Mouse (Mus musculus): ENCODE data around the gene Crebrf. TPM values are rescaled to one million over a fixed set of nuclear protein-coding genes. Genes with fewer than 3 reads are reported as not detected.

Crebrf gene
- total and polyA plus RNA-seq, 2 experiments from 2014 or later: 11.8 to 23.8 TPM

DNA sequence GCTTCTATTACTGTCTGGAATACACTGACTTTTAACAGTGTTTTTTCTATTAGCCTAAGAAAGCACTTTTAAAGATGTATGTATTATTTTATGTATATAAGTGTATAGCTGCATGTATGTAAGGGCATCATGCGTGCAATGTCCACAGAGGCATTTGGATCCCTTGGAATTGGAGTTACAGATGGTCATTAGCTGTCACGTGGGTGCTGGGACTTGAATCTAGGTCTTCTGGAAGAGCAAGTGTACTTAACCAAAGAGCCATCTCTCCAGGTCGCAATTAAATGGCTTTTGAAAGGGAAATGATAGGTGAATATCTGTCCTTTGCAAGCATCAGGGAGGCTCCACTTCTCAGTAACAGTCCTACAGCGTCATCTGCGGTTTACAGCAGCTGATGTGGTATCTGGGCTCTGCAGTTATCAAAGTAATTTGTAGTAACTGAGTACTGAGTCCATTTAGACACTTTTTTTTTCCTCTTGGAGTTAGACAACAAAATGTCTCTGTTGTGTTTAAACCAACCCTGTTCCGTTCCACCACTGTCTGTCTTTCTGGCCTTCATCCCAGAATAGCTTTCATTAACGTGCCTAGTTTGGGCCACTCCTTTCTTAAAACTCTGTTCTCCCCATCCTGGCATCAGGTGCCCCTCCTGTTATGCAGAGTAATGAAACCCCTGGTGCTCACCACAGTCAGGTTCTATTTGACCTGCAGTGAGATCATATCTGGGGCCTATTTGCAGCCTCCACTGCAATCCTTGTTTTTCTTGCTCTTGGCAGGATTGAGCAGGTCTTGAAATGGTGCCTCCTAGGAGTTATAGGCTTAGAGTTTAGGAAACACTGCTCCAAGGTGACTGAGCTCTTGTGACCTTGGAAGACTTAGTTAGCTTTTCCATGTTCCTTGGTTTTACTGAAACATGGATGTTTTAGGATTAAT is 37.5 kb upstream of the Crebrf start:
- peak overlapping the region; percentile 82; the same call in 1 of the 2 replicates for H3K4me3 ChIP-seq (ENCODE audit: low read depth, low read length)
- no peak for DNase-seq (ENCODE audit: low spot score)
- no peaks in the 10 kb centered on the region for H3K9me3 ChIP-seq (replicated peaks; ENCODE audit: control insufficient read depth, low read length)
- peaks cover 19% of the 10 kb centered on the region for H3K4me1 ChIP-seq (ENCODE audit: control insufficient read depth, insufficient read depth)
- no peaks in the 10 kb centered on the region for H3K27me3 ChIP-seq (ENCODE audit: control insufficient read depth, insufficient read depth, low read length)
- no peak for TF ChIP-seq EP300 (IDR thresholded peaks at IDR 0.05; ENCODE audit: low read depth)
- TF ChIP-seq CTCF (IDR thresholded peaks at IDR 0.05; ENCODE audit: low read depth): no peak
- WGBS: 57% methylated on average over 7 of the region's 7 CpGs
- H3K27ac ChIP-seq (ENCODE audit: low read depth): peak overlapping the region; percentile 96
- H3K36me3 ChIP-seq (replicated peaks; ENCODE audit: control insufficient read depth, insufficient read depth, low read length): peaks cover 9% of the 10 kb centered on the region
- peak overlapping the region; percentile 73; the same call in 1 of the 2 replicates for H3K9ac ChIP-seq (replicated peaks; ENCODE audit: low read depth, low read length)
- no peak for ATAC-seq (ENCODE audit: insufficient read depth, low read depth)
- H3K4me2 ChIP-seq (ENCODE audit: low read depth, low read length): peak overlapping the region; percentile 65

DNA sequence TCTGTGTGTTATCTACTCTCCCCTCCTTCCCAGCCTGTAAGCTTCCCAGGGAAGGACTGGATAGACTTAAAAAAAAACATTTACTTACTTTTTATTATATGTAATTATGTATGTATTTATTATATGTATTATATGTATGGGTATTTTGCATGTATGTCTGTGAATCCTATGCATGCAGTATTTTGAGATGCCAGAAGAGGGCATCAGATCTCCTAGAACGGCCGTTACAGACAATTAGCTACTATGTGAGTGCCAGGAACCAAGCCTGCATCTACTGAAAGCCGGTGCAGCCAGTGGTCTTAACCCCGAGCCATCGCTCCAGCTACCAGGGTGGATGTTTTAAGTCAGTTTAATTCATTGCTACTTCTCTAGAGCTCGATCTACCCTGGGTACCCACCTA is 34.2 kb upstream of the Crebrf start:
- Histone ChIP-seq H3K27ac (ENCODE audit: low read depth) (no peak overlapping the region), H3K4me1 (ENCODE audit: control insufficient read depth, insufficient read depth) (peaks cover 17% of the 10 kb centered on the region), H3K27me3 (ENCODE audit: control insufficient read depth, insufficient read depth, low read length) (no peaks in the 10 kb centered on the region), H3K9ac (replicated peaks; ENCODE audit: low read depth, low read length) (no peak overlapping the region), H3K4me2 (ENCODE audit: low read depth, low read length) (no peak overlapping the region), H3K9me3 (replicated peaks; ENCODE audit: control insufficient read depth, low read length) (no peaks in the 10 kb centered on the region), H3K4me3 (ENCODE audit: low read depth, low read length) (no peak overlapping the region), H3K36me3 (replicated peaks; ENCODE audit: control insufficient read depth, insufficient read depth, low read length) (peaks cover 25% of the 10 kb centered on the region)
- no peak for DNase-seq (ENCODE audit: low spot score)
- ATAC-seq (ENCODE audit: insufficient read depth, low read depth): no peak
- TF ChIP-seq EP300 (IDR thresholded peaks at IDR 0.05; ENCODE audit: low read depth) (no peak), CTCF (IDR thresholded peaks at IDR 0.05; ENCODE audit: low read depth) (no peak)
- WGBS: 89% methylated on average over 6 of the region's 6 CpGs

DNA sequence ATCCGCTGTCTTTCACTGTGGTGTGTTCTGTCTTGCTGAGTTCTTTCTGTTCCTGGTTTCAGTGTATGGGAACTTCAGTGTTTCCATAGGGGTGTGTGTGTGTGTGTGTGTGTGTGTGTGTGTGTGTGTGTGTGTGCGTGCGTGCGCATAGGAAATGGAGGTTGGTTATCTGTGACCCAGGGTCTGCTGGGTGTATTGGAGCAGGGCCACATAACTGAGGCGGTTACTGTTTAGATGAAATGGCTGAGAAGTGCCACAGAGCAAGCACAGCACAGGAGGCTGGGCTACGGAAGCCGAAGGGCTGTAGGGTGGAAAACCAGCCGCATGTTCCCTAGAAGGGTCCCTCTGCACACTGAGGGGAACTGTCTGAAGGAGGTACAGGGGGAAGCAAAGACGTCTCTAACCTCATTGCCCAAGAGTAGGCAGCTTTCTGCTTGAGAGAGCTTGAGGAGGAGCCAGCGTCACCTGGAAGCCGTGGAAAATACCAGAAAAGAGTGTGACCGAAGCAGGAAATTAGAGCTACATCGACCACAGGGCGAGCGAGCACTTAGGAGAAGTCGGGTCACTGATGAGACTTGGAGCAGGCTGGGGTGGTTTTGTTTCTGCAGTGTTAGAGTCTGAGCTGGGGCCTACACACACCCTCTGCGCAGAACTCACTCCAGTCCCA is 29.0 kb upstream of the Crebrf start:
- DNase-seq (ENCODE audit: low spot score) (no peak), ATAC-seq (ENCODE audit: insufficient read depth, low read depth) (no peak; the same call in 1 of the 2 replicates)
- Histone ChIP-seq H3K27me3 (ENCODE audit: control insufficient read depth, insufficient read depth, low read length) (no peaks in the 10 kb centered on the region), H3K4me3 (ENCODE audit: low read depth, low read length) (no peak overlapping the region), H3K9ac (replicated peaks; ENCODE audit: low read depth, low read length) (no peak overlapping the region), H3K4me1 (ENCODE audit: control insufficient read depth, insufficient read depth) (0 out of 2 replicates have a peak, but pooled peaks cover 3% of the 10 kb centered on the region), H3K4me2 (ENCODE audit: low read depth, low read length) (no peak overlapping the region), H3K27ac (ENCODE audit: low read depth) (no peak overlapping the region), H3K36me3 (replicated peaks; ENCODE audit: control insufficient read depth, insufficient read depth, low read length) (peaks cover 16% of the 10 kb centered on the region), H3K9me3 (replicated peaks; ENCODE audit: control insufficient read depth, low read length) (no peaks in the 10 kb centered on the region)
- TF ChIP-seq EP300 (IDR thresholded peaks at IDR 0.05; ENCODE audit: low read depth) (no peak), CTCF (IDR thresholded peaks at IDR 0.05; ENCODE audit: low read depth) (no peak)
- WGBS: 80% methylated on average over 17 of the region's 17 CpGs

DNA sequence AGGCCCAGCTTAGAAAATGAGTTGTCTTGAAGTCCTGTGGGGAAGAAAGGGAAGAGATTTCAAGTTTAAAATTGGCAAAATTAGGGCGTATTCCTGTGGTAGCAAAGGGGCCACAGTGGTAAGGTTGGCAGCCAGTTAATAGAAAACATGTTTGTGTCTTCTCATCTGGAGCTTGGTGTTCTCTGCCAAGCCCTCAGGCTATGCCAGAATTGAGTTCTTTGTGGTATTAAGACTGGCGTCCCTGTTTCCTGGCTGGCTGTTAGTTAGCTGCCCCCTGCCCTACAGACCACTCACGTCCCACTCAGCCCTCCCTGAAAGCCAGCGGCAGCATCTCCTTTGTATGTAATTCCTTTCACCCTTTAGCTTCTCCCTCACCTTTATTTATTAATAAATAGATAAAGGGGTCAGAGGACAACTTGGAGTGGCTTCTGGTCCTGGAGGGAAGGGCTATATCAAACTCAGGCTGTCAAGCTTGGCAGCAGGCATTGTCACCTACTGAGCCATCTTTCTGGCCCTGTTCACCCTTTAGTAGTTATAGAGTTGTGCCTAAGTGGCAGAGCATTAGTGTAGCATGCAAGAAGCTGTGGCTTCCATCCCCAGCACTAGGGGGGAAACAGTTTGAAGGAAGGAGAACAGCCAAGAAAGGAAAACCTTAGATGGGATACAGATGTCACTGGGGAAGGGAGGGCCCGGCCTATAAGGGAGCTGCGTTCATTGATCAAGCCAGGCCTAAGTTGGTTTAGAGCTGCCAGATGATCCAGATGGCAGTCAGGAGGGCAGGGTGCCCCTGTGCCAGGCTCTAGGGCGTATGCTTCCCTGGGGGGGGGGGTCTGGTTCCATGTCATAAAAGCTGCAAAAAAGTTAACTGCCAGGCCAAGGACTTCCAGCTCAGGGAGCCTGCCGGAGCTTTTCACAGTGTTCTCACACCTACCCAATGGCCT is 26.4 kb upstream of the Crebrf start:
- DNase-seq (ENCODE audit: low spot score) (no peak), ATAC-seq (ENCODE audit: insufficient read depth, low read depth) (no peak)
- Histone ChIP-seq H3K36me3 (replicated peaks; ENCODE audit: control insufficient read depth, insufficient read depth, low read length) (peaks cover 10% of the 10 kb centered on the region; the same call in 1 of the 2 replicates), H3K27ac (ENCODE audit: low read depth) (no peak overlapping the region), H3K27me3 (ENCODE audit: control insufficient read depth, insufficient read depth, low read length) (no peaks in the 10 kb centered on the region), H3K4me3 (ENCODE audit: low read depth, low read length) (no peak overlapping the region), H3K4me1 (ENCODE audit: control insufficient read depth, insufficient read depth) (peaks cover 7% of the 10 kb centered on the region; the same call in 1 of the 2 replicates), H3K9me3 (replicated peaks; ENCODE audit: control insufficient read depth, low read length) (no peaks in the 10 kb centered on the region), H3K4me2 (ENCODE audit: low read depth, low read length) (no peak overlapping the region), H3K9ac (replicated peaks; ENCODE audit: low read depth, low read length) (no peak overlapping the region)
- TF ChIP-seq EP300 (IDR thresholded peaks at IDR 0.05; ENCODE audit: low read depth) (no peak), CTCF (IDR thresholded peaks at IDR 0.05; ENCODE audit: low read depth) (no peak)
- 71% methylated on average over 8 of the region's 8 CpGs for WGBS

- H3K27ac ChIP-seq (ENCODE audit: low read depth): no peak overlapping the region; the same call in 1 of the 2 replicates
- H3K27me3 ChIP-seq (ENCODE audit: control insufficient read depth, insufficient read depth, low read length): no peaks in the 10 kb centered on the region
- no peaks in the 10 kb centered on the region for H3K9me3 ChIP-seq (replicated peaks; ENCODE audit: control insufficient read depth, low read length)
- no peak overlapping the region for H3K4me2 ChIP-seq (ENCODE audit: low read depth, low read length)
- no peak for TF ChIP-seq EP300 (IDR thresholded peaks at IDR 0.05; ENCODE audit: low read depth)
- no peak for TF ChIP-seq CTCF (IDR thresholded peaks at IDR 0.05; ENCODE audit: low read depth)
- ATAC-seq (ENCODE audit: insufficient read depth, low read depth) (no peak), DNase-seq (ENCODE audit: low spot score) (no peak)
- peaks cover 7% of the 10 kb centered on the region; the same call in 1 of the 2 replicates for H3K4me1 ChIP-seq (ENCODE audit: control insufficient read depth, insufficient read depth)
- peaks cover 3% of the 10 kb centered on the region; the same call in 1 of the 2 replicates for H3K36me3 ChIP-seq (replicated peaks; ENCODE audit: control insufficient read depth, insufficient read depth, low read length)
- 74% methylated on average over 2 of the region's 2 CpGs for WGBS
- no peak overlapping the region for H3K4me3 ChIP-seq (ENCODE audit: low read depth, low read length)
- no peak overlapping the region for H3K9ac ChIP-seq (replicated peaks; ENCODE audit: low read depth, low read length)
These were observed 25.6 kb upstream of the Crebrf start for GRCm38 (mm10) chr17:26689810-26690209.

Data from heart, postnatal 0 days (tissue).